In the genomic region with DNA sequence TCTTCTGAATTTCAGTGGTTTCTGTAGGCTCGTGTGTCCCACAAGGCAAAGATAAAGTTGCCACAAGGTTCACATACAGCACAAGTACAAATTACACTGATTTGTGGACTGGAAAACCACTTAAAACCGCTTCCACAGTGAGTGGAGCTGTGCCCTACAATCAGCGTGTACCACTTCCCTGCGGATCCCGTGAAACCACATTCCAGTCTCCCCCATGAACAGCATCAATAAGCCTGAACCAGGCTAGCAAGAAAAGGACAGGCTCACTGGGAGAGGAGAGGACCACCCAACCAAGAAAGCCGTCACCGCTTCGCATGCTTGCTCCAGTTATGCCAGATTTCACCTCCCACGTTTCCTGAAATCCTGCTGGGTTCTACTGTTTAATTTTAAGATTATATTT, we compare ENCODE assay signal across 28 mouse cellular contexts.
DNase-seq lines count a peak whose midpoint lies in the region; ATAC-seq and TF ChIP-seq lines count a peak whose summit lies in the region.
"Had no signal": no experiment of that assay in that cellular context is flagged by ENCODE, and none has a peak within 500 bp of the region (broad histone marks: within the 10 kb centered on the region; RNA-seq: fewer than 3 reads in every experiment).

No protein-coding gene starts in this region.

- no peak for TF ChIP-seq POLR2A in kidney, adult 2 months (IDR thresholded peaks at IDR 0.05; ENCODE audit: low read depth, low read length)
- no peak for TF ChIP-seq POLR2A in olfactory bulb, adult 2 months (IDR thresholded peaks at IDR 0.05; ENCODE audit: insufficient read depth, low read depth, low read length)

- H3K27me3 ChIP-seq in kidney, adult 2 months (replicated peaks; ENCODE audit: control insufficient read depth, insufficient read depth, low read length): no peaks in the 10 kb centered on the region
- H3K27me3 ChIP-seq in lung, embryonic 16.5 days (ENCODE audit: control insufficient read depth, insufficient read depth, low read depth, low read length): no peaks in the 10 kb centered on the region
- H3K27me3 ChIP-seq in lung, postnatal 0 days (replicated peaks; ENCODE audit: insufficient read depth, low read length): no peaks in the 10 kb centered on the region
- no peaks in the 10 kb centered on the region for H3K27me3 ChIP-seq in kidney, embryonic 16.5 days (ENCODE audit: insufficient read depth, low read length)
- H3K27me3 ChIP-seq: embryonic facial prominence, embryonic 15.5 days; heart, embryonic 12.5 days; limb, embryonic 13.5 days; midbrain, embryonic 13.5 days had no signal

- TF ChIP-seq CTCF in kidney, adult 2 months (conservative IDR thresholded peaks at IDR 0.05; ENCODE audit: insufficient read depth, insufficient read length, low read depth, low read length): no peak
- TF ChIP-seq CTCF in lung, postnatal 0 days (IDR thresholded peaks at IDR 0.05): no peak
- no peak for TF ChIP-seq CTCF in olfactory bulb, adult 2 months (IDR thresholded peaks at IDR 0.05; ENCODE audit: insufficient read depth, low read depth, low read length)

- no peaks in the 10 kb centered on the region for H3K36me3 ChIP-seq in kidney, adult 2 months (ENCODE audit: control insufficient read depth, insufficient read depth, low read length)
- peaks cover 6% of the 10 kb centered on the region; the same call in 1 of the 2 replicates for H3K36me3 ChIP-seq in lung, embryonic 16.5 days (ENCODE audit: control insufficient read depth, insufficient read depth, low read length)
- H3K36me3 ChIP-seq in lung, postnatal 0 days (ENCODE audit: insufficient read depth, low read length): no peaks in the 10 kb centered on the region
- H3K36me3 ChIP-seq in kidney, embryonic 16.5 days (ENCODE audit: insufficient read depth, low read length): peaks cover 5% of the 10 kb centered on the region; the same call in 1 of the 2 replicates

- no peak overlapping the region for H3K4me3 ChIP-seq in kidney, adult 2 months (ENCODE audit: insufficient read depth, low read depth, low read length)
- no peak overlapping the region for H3K4me3 ChIP-seq in lung, embryonic 16.5 days (ENCODE audit: low read length)
- no peak overlapping the region for H3K4me3 ChIP-seq in lung, postnatal 0 days (ENCODE audit: low read depth, low read length)
- no peak overlapping the region for H3K4me3 ChIP-seq in kidney, embryonic 16.5 days (ENCODE audit: low read length)
- H3K4me3 ChIP-seq in olfactory bulb, adult 2 months (ENCODE audit: insufficient read depth, low read depth, low read length): no peak overlapping the region
- H3K4me3 ChIP-seq: embryonic facial prominence, embryonic 15.5 days; heart, embryonic 12.5 days; hindbrain, embryonic 10.5 days; layer of hippocampus, adult 2 months; limb, embryonic 13.5 days; midbrain, embryonic 13.5 days had no signal

- TF ChIP-seq EP300 in lung, postnatal 0 days (IDR thresholded peaks at IDR 0.05): no peak

- H3K4me2 ChIP-seq in lung, embryonic 16.5 days (ENCODE audit: low read depth, low read length): no peak overlapping the region
- H3K4me2 ChIP-seq in lung, postnatal 0 days (replicated peaks; ENCODE audit: low read depth, low read length): no peak overlapping the region
- no peak overlapping the region for H3K4me2 ChIP-seq in kidney, embryonic 16.5 days (replicated peaks; ENCODE audit: low read depth, low read length)
- H3K4me2 ChIP-seq: embryonic facial prominence, embryonic 15.5 days; heart, embryonic 12.5 days; limb, embryonic 13.5 days; midbrain, embryonic 13.5 days had no signal

- 0 out of 2 replicates have a peak overlapping the region, but pooled peaks have one; percentile 35 for H3K27ac ChIP-seq in kidney, adult 2 months (ENCODE audit: insufficient read depth, low read depth, low read length)
- peak overlapping the region; percentile 32 for H3K27ac ChIP-seq in lung, embryonic 16.5 days (ENCODE audit: low read length)
- H3K27ac ChIP-seq in lung, postnatal 0 days (ENCODE audit: low read length): no peak overlapping the region
- peak overlapping the region; percentile 81 for H3K27ac ChIP-seq in kidney, embryonic 16.5 days (ENCODE audit: low read length)
- peak overlapping the region; percentile 80 for H3K27ac ChIP-seq in olfactory bulb, adult 2 months (ENCODE audit: insufficient read depth, low read depth, low read length)
- H3K27ac ChIP-seq: limb, embryonic 13.5 days; liver, embryonic 14.5 days; midbrain, embryonic 13.5 days had no signal

- WGBS in kidney, adult 2 months: 71% methylated on average over 9 of the region's 9 CpGs
- WGBS in lung, embryonic 16.5 days: 58% methylated on average over 9 of the region's 9 CpGs
- 61% methylated on average over 9 of the region's 9 CpGs for WGBS in lung, postnatal 0 days
- whole genome bisulfite sequencing in kidney, embryonic 16.5 days: 48% methylated on average over 9 of the region's 9 CpGs
- 46% methylated on average over 9 of the region's 9 CpGs for WGBS in olfactory bulb, adult 2 months

- ATAC-seq in lung, embryonic 16.5 days (ENCODE audit: low read depth): no peak
- ATAC-seq in lung, postnatal 0 days: no peak
- no peak for ATAC-seq in kidney, embryonic 16.5 days (ENCODE audit: low FRiP score, low TSS enrichment)
- ATAC-seq: forebrain, embryonic 16.5 days; hindbrain, postnatal 0 days; intestine, embryonic 16.5 days; midbrain, embryonic 13.5 days had no signal

- no peak for DNase-seq in kidney, adult 2 months
- DNase-seq in kidney, adult 18-20 months: no peak
- no peak for DNase-seq in lung, postnatal 0 days (ENCODE audit: low spot score)
- DNase-seq in embryo, embryonic 10 days (ENCODE audit: low spot score): no peak
- DNase-seq in cerebellum, postnatal 4 days (ENCODE audit: low spot score in 2 of 2): no peak
- DNase-seq: adrenal gland, postnatal 25 days; cerebellum, adult 11-12 months; cerebellum, postnatal 10 days; gastrocnemius, postnatal 25 days; heart, adult 18-20 months; heart, postnatal 10 days; lung, postnatal 10 days; retina, postnatal 1 day; thymus, adult 18-20 months; thymus, postnatal 36 days had no signal

- H3K9ac ChIP-seq in lung, embryonic 16.5 days (ENCODE audit: low read length): no peak overlapping the region
- no peak overlapping the region for H3K9ac ChIP-seq in lung, postnatal 0 days (replicated peaks; ENCODE audit: low read depth)
- H3K9ac ChIP-seq in kidney, embryonic 16.5 days (replicated peaks; ENCODE audit: low read length): no peak overlapping the region
- H3K9ac ChIP-seq: embryonic facial prominence, embryonic 15.5 days; heart, embryonic 12.5 days; limb, embryonic 13.5 days; liver, embryonic 14.5 days; midbrain, embryonic 13.5 days had no signal

- peaks cover 21% of the 10 kb centered on the region; the same call in 1 of the 2 replicates for H3K4me1 ChIP-seq in kidney, adult 2 months (ENCODE audit: control insufficient read depth, insufficient read depth, low read length)
- peaks cover 27% of the 10 kb centered on the region for H3K4me1 ChIP-seq in lung, embryonic 16.5 days (replicated peaks; ENCODE audit: control insufficient read depth, insufficient read depth, low read length)
- peaks cover 18% of the 10 kb centered on the region; the same call in 1 of the 2 replicates for H3K4me1 ChIP-seq in lung, postnatal 0 days (ENCODE audit: insufficient read depth, low read depth, low read length)
- peaks cover 55% of the 10 kb centered on the region for H3K4me1 ChIP-seq in kidney, embryonic 16.5 days (ENCODE audit: insufficient read depth, low read length)
- peaks cover 11% of the 10 kb centered on the region for H3K4me1 ChIP-seq in olfactory bulb, adult 2 months (ENCODE audit: control insufficient read depth, insufficient read depth, low read length)

- H3K9me3 ChIP-seq in lung, embryonic 16.5 days (ENCODE audit: control insufficient read depth, low read length): peaks cover 3% of the 10 kb centered on the region; the same call in 1 of the 2 replicates
- H3K9me3 ChIP-seq in lung, postnatal 0 days (ENCODE audit: low read length): no peaks in the 10 kb centered on the region
- H3K9me3 ChIP-seq in kidney, embryonic 16.5 days (ENCODE audit: low read length): peaks cover 5% of the 10 kb centered on the region; the same call in 1 of the 2 replicates
- H3K9me3 ChIP-seq: embryonic facial prominence, embryonic 15.5 days; heart, embryonic 12.5 days had no signal
